Mouse (Mus musculus) thymus, adult 2 months (tissue): ENCODE measurements at regions not wholly inside any gene's neighbourhood (a gene's known extent, or its start where the extent isn't known, plus 50 kb on each side); places are given as distances from the start of the nearest gene placed in this dataset.

ENCODE experiments used
- DNase-seq: peaks from one replicate; pipeline ENCODE4 v3.0.0; 2021
- H3K27ac ChIP-seq: fragments of 200-500 bp; 2 replicates; pipeline ENCODE4 v1.5.1; 2012; ENCODE audit warnings: low read length, control low read depth; ENCODE audit not compliant: control insufficient read depth, insufficient read depth
- H3K27me3 ChIP-seq: fragments of 200-500 bp; 2 replicates; pipeline ENCODE4 v1.6.1; 2012; ENCODE audit warnings: mild to moderate bottlenecking, low read length, moderate library complexity, mixed read lengths; ENCODE audit not compliant: control insufficient read depth, insufficient read depth
- H3K36me3 ChIP-seq: fragments of 200-500 bp; 2 replicates; pipeline ENCODE4 v1.6.1; 2012; ENCODE audit warnings: mild to moderate bottlenecking, low read length, moderate library complexity; ENCODE audit not compliant: control insufficient read depth, insufficient read depth
- H3K4me1 ChIP-seq: fragments of 200-500 bp; replicated peaks from 2 replicates; pipeline ENCODE4 v1.6.1; 2012; ENCODE audit warnings: low read length; ENCODE audit not compliant: control insufficient read depth, insufficient read depth
- H3K4me3 ChIP-seq: fragments of 200-500 bp; 2 replicates; pipeline ENCODE4 v1.5.1; 2012; ENCODE audit warnings: mild to moderate bottlenecking, low read length, control low read depth, moderate library complexity; ENCODE audit not compliant: control insufficient read depth, insufficient read depth
- CTCF ChIP-seq: fragments of 200-500 bp; IDR thresholded peaks from 2 replicates; pipeline ENCODE4 v1.5.1; 2012; ENCODE audit warnings: mild to moderate bottlenecking, control low read depth, low read length, moderate library complexity, borderline replicate concordance; ENCODE audit not compliant: control insufficient read depth, poor library complexity, insufficient read depth; ENCODE audit errors: extremely low read depth
- POLR2A ChIP-seq: fragments of 200-500 bp; IDR thresholded peaks from 2 replicates; pipeline ENCODE4 v1.6.1; 2012; ENCODE audit warnings: mild to moderate bottlenecking, low read length, control low read depth, moderate library complexity; ENCODE audit not compliant: control insufficient read depth, poor library complexity, insufficient read depth; ENCODE audit errors: extremely low read depth
- WGBS: fragments of 180-500 bp; shearing (Covaris S2); methylation state at CpG from one replicate; pipeline ENCODE4 v1.1.7; 2018; 5-methylcytosine and 5-hydroxymethylcytosine counted together

- TF ChIP-seq POLR2A (no peak), CTCF (no peak)
- Histone ChIP-seq H3K4me3 (no peak overlapping the region), H3K27ac (no peak overlapping the region), H3K27me3 (no peaks in the 10 kb centered on the region), H3K4me1 (no peaks in the 10 kb centered on the region), H3K36me3 (no peaks in the 10 kb centered on the region)
- DNase-seq, result no peak
- 92% methylated on average over 5 of the region's 5 CpGs for WGBS
Measured at GRCm38 (mm10) chr2:106140931-106141330, 137.6 kb upstream of the Dnajc24 start.

DNA sequence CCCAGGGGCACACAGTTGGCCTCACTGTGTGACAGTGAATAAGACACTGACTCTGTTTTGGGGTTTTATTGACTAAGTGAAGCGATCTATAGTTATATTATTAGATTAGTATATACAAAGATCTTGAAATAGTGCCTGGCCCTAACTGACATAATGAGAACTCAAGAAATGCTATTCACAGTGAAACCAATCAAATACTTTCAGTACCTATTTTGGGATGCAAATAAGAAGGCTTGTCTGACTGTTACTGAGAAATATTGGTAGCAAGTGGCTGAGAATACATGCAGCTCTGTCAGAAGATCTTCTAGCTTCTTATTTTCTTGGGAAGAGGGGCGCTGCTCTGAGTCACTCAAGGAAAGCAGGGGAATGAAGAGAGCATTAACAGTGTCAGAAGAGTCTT is 97.7 kb upstream of the Dnajc24 start:
- H3K36me3 ChIP-seq, result no peaks in the 10 kb centered on the region
- H3K4me3 ChIP-seq, result no peak overlapping the region
- H3K27me3 ChIP-seq, result no peaks in the 10 kb centered on the region
- H3K4me1 ChIP-seq, result no peaks in the 10 kb centered on the region
- no peak for DNase-seq
- no peak overlapping the region for H3K27ac ChIP-seq
- no peak for TF ChIP-seq POLR2A
- TF ChIP-seq CTCF, result no peak
- 90% methylated on average over 2 of the region's 2 CpGs for WGBS

GRCm38 (mm10) chr2:106086121-106086520 is 82.8 kb upstream of the Dnajc24 start:
- no peaks in the 10 kb centered on the region for H3K27me3 ChIP-seq
- no peak overlapping the region for H3K27ac ChIP-seq
- H3K4me3 ChIP-seq, result no peak overlapping the region
- H3K36me3 ChIP-seq, result no peaks in the 10 kb centered on the region
- no peaks in the 10 kb centered on the region for H3K4me1 ChIP-seq
- WGBS, result 57% methylated on average over 8 of the region's 8 CpGs
- DNase-seq, result no peak
- TF ChIP-seq CTCF (no peak), POLR2A (no peak)

GRCm38 (mm10) chr2:106083801-106084800 is 80.8 kb upstream of the Dnajc24 start:
- TF ChIP-seq POLR2A (no peak), CTCF (no peak)
- H3K36me3 ChIP-seq, result no peaks in the 10 kb centered on the region
- no peaks in the 10 kb centered on the region for H3K27me3 ChIP-seq
- WGBS, result 53% methylated on average over 11 of the region's 11 CpGs
- no peaks in the 10 kb centered on the region for H3K4me1 ChIP-seq
- DNase-seq, result no peak
- H3K4me3 ChIP-seq, result no peak overlapping the region
- H3K27ac ChIP-seq, result no peak overlapping the region

GRCm38 (mm10) chr2:106083001-106083400 is 79.7 kb upstream of the Dnajc24 start:
- Histone ChIP-seq H3K4me1 (no peaks in the 10 kb centered on the region), H3K36me3 (no peaks in the 10 kb centered on the region), H3K27ac (no peak overlapping the region), H3K4me3 (no peak overlapping the region), H3K27me3 (no peaks in the 10 kb centered on the region)
- 86% methylated on average over 8 of the region's 8 CpGs for WGBS
- TF ChIP-seq CTCF (no peak), POLR2A (no peak)
- no peak for DNase-seq

DNA sequence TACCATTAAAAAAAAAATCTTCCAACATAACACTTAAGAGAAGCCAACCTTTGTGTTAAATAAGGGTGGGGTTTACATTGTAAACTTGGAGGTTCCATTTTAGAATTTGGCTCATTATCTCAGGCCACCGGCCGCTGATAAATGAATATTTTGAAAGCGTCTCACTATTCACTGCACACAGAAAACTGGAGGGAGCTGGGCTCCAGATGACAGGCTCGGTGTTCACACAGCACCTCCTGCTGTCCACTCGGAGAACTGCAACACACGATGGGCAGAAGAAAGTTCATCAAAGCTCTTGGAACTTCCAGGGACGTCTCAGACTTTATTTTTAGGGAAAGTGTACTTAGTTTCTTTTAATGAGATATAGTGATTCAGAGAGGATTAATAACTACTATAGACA is 78.6 kb upstream of the Dnajc24 start:
- no peaks in the 10 kb centered on the region for H3K4me1 ChIP-seq
- TF ChIP-seq POLR2A (no peak), CTCF (peak; percentile 37; the same call in 1 of the 2 replicates)
- 4% methylated on average over 7 of the region's 7 CpGs for WGBS

More for the DNA sequence above, 78.6 kb upstream of the Dnajc24 start:
- Histone ChIP-seq H3K4me3 (no peak overlapping the region), H3K27ac (no peak overlapping the region), H3K27me3 (no peaks in the 10 kb centered on the region), H3K36me3 (no peaks in the 10 kb centered on the region)
- DNase-seq, result peak; percentile 35
